In genomic region chr9:119889446-119889845, GRCm38 (mm10) we compare ENCODE assay signal across 26 mouse cellular contexts. TPM values are rescaled to one million over a fixed set of nuclear protein-coding genes. Genes with fewer than 3 reads are reported as not detected.
A peak's percentile ranks its signal among the peaks of the same experiment; 100 is the strongest.
DNase-seq lines count a peak whose midpoint lies in the region; ATAC-seq lines count a peak whose summit lies in the region.
"Had no signal": no experiment of that assay in that cellular context is flagged by ENCODE, and none has a peak within 500 bp of the region (broad histone marks: within the 10 kb centered on the region; RNA-seq: fewer than 3 reads in every experiment).

No protein-coding gene starts in this region.

- H3K4me1 ChIP-seq in neural tube, embryonic 13.5 days (replicated peaks) = peaks cover 22% of the 10 kb centered on the region
- H3K4me1 ChIP-seq in midbrain, embryonic 13.5 days (replicated peaks) = peaks cover 22% of the 10 kb centered on the region
- H3K4me1 ChIP-seq: lung, embryonic 15.5 days had no signal

- 83% methylated on average over 9 of the region's 9 CpGs for WGBS in neural tube, embryonic 13.5 days
- WGBS in midbrain, embryonic 13.5 days = 65% methylated on average over 9 of the region's 9 CpGs

- H3K4me2 ChIP-seq in neural tube, embryonic 13.5 days = no peak overlapping the region
- no peak overlapping the region for H3K4me2 ChIP-seq in midbrain, embryonic 13.5 days (replicated peaks)
- H3K4me2 ChIP-seq: heart, embryonic 15.5 days; liver, embryonic 15.5 days; lung, embryonic 15.5 days had no signal

- ATAC-seq in neural tube, embryonic 13.5 days (ENCODE audit: low read depth) = no peak
- no peak for ATAC-seq in midbrain, embryonic 13.5 days
- ATAC-seq: CD4-positive, CD25-positive, alpha-beta regulatory T cell, adult 4 months; hindbrain, postnatal 0 days; intestine, embryonic 16.5 days had no signal

- intact Hi-C loops in heart, postnatal 14 days (cut with DNase I) = no loop called here
- intact Hi-C loops in heart, postnatal 36 days (cut with DNase I) = no loop called here

- no peak overlapping the region for H3K9ac ChIP-seq in neural tube, embryonic 13.5 days
- no peak overlapping the region for H3K9ac ChIP-seq in midbrain, embryonic 13.5 days (replicated peaks)
- H3K9ac ChIP-seq: heart, embryonic 15.5 days; liver, embryonic 15.5 days; lung, embryonic 15.5 days had no signal

- H3K9me3 ChIP-seq in neural tube, embryonic 13.5 days = no peaks in the 10 kb centered on the region
- H3K9me3 ChIP-seq in midbrain, embryonic 13.5 days = no peaks in the 10 kb centered on the region
- H3K9me3 ChIP-seq: heart, embryonic 15.5 days; liver, embryonic 15.5 days; lung, embryonic 15.5 days had no signal

- no peak overlapping the region for H3K4me3 ChIP-seq in neural tube, embryonic 13.5 days
- no peak overlapping the region for H3K4me3 ChIP-seq in midbrain, embryonic 13.5 days (replicated peaks)
- H3K4me3 ChIP-seq: erythroblast, embryonic 14.5 days; gastrocnemius, adult 2 months; heart, embryonic 15.5 days; left cerebral cortex, adult 2 months; liver, embryonic 15.5 days; lung, embryonic 15.5 days had no signal

- H3K27me3 ChIP-seq in neural tube, embryonic 13.5 days = peaks cover 25% of the 10 kb centered on the region
- peaks cover 19% of the 10 kb centered on the region for H3K27me3 ChIP-seq in midbrain, embryonic 13.5 days
- H3K27me3 ChIP-seq: heart, embryonic 15.5 days; liver, embryonic 15.5 days; lung, embryonic 15.5 days had no signal

- peak; percentile 88 for DNase-seq in heart, adult 11 months
- no peak for DNase-seq in heart, postnatal 14 days
- DNase-seq in neural tube, embryonic 10.5 days (ENCODE audit: extremely low spot score, low spot score) = no peak
- DNase-seq in c-Kit-positive CD71-positive TER-119-positive erythroid progenitor cells, embryonic 14.5 days (ENCODE audit: low spot score) = no peak
- DNase-seq in heart, postnatal 36 days = no peak
- DNase-seq: adrenal gland, postnatal 14 days; cerebellum, adult 8-10 months; gastrocnemius, adult 2 months; layer of hippocampus, adult 9-11 months; left cerebral cortex, postnatal 4 days; liver; lung, postnatal 4 days; thymus, adult 2 months; thymus, postnatal 4 days had no signal

- H3K27ac ChIP-seq in neural tube, embryonic 13.5 days (replicated peaks) = peak overlapping the region; percentile 53; the same call in 1 of the 2 replicates
- peak overlapping the region; percentile 67 for H3K27ac ChIP-seq in midbrain, embryonic 13.5 days
- H3K27ac ChIP-seq: gastrocnemius, adult 2 months; heart, embryonic 15.5 days; hindbrain, postnatal 0 days; kidney, postnatal 0 days; left cerebral cortex, adult 2 months; liver, embryonic 15.5 days; lung, embryonic 15.5 days had no signal

- H3K36me3 ChIP-seq in neural tube, embryonic 13.5 days = no peaks in the 10 kb centered on the region
- H3K36me3 ChIP-seq in midbrain, embryonic 13.5 days = no peaks in the 10 kb centered on the region
- H3K36me3 ChIP-seq: heart, embryonic 15.5 days; liver, embryonic 15.5 days; lung, embryonic 15.5 days had no signal

RNA-seq across cellular contexts. Expression of gene Wdr48, which starts 5.2 kb away (rescaled TPM):
- total RNA-seq in heart, postnatal 14 days (2021) = 10 to 100 TPM; 28.9 to 29.6 TPM
- 56.6 and 63.6 TPM in 2 replicates for polyA plus RNA-seq in neural tube, embryonic 13.5 days (2015; fragmentation: Nextera tagmentation; extraction: Ambion mirVana)
- 74.5 and 75.3 TPM in 2 replicates for polyA plus RNA-seq in midbrain, embryonic 13.5 days (2015; fragmentation: Nextera tagmentation; extraction: Ambion mirVana)
- total RNA-seq in heart, postnatal 36 days (2021) = 10 to 100 TPM; 27.6 to 29.2 TPM

RNA-seq across cellular contexts. Expression of gene Gorasp1, which starts 47.9 kb away (rescaled TPM):
- total RNA-seq in heart, postnatal 14 days (2021) = 10 to 100 TPM; 21.4 to 22.8 TPM
- polyA plus RNA-seq in neural tube, embryonic 13.5 days (2015; fragmentation: Nextera tagmentation; extraction: Ambion mirVana) = 20.9 and 22.9 TPM in 2 replicates
- polyA plus RNA-seq in midbrain, embryonic 13.5 days (2015; fragmentation: Nextera tagmentation; extraction: Ambion mirVana) = 22.9 and 23.1 TPM in 2 replicates
- 10 to 100 TPM; 30.2 to 30.6 TPM for total RNA-seq in heart, postnatal 36 days (2021)

RNA-seq across cellular contexts. Expression of gene Ttc21a, which starts 48.0 kb away (rescaled TPM):
- total RNA-seq in heart, postnatal 14 days (2021) = under 1 TPM in 1 of 2 experiments, not detected in 1; 0.26 TPM
- polyA plus RNA-seq in neural tube, embryonic 13.5 days (2015; fragmentation: Nextera tagmentation; extraction: Ambion mirVana) = 0.36 and 0.39 TPM in 2 replicates
- polyA plus RNA-seq in midbrain, embryonic 13.5 days (2015; fragmentation: Nextera tagmentation; extraction: Ambion mirVana) = 0.28 and 0.44 TPM in 2 replicates
- total RNA-seq in heart, postnatal 36 days (2021) = not detected
- total RNA-seq: gastrocnemius, adult 2 months had no signal
- polyA plus RNA-seq: erythroblast, embryonic 14.5 days; small intestine, adult 2 months had no signal
